ENCODE assay signal across 1 mouse cellular context in genomic region chr14:57797991-57798931, GRCm38 (mm10).
A peak's percentile ranks its signal among the peaks of the same experiment; 100 is the strongest.
TF ChIP-seq lines count a peak whose summit lies in the region.

Gene Sap18, plus strand, starts transcription at chr14:57798180.

TF ChIP-seq in MEL, 35 proteins besides CTCF, POLR2A, EP300 and RAD21 (continued from another document):
- TF ChIP-seq MXI1 (IDR thresholded peaks at IDR 0.05; ENCODE audit: low read depth, low read length) (peak; percentile 91), HCFC1 (IDR thresholded peaks at IDR 0.05; ENCODE audit: low read depth, low read length) (peak; percentile 87), UBTF (IDR thresholded peaks at IDR 0.05; ENCODE audit: borderline replicate concordance, insufficient read depth, low read depth, low read length) (no peak)
